Mouse (Mus musculus): Measurements from ENCODE around the gene Scn4a. TPM values are rescaled to one million over a fixed set of nuclear protein-coding genes. Genes with fewer than 3 reads are reported as not detected.

Gene Scn4a
- polyA plus RNA-seq, 1 experiment from 2014 or later: 0.04 TPM

GRCm38 (mm10) chr11:106273311-106273684, 79.8 kb downstream of the Scn4a start:
- no peak for DNase-seq (ENCODE audit: low spot score)

DNA sequence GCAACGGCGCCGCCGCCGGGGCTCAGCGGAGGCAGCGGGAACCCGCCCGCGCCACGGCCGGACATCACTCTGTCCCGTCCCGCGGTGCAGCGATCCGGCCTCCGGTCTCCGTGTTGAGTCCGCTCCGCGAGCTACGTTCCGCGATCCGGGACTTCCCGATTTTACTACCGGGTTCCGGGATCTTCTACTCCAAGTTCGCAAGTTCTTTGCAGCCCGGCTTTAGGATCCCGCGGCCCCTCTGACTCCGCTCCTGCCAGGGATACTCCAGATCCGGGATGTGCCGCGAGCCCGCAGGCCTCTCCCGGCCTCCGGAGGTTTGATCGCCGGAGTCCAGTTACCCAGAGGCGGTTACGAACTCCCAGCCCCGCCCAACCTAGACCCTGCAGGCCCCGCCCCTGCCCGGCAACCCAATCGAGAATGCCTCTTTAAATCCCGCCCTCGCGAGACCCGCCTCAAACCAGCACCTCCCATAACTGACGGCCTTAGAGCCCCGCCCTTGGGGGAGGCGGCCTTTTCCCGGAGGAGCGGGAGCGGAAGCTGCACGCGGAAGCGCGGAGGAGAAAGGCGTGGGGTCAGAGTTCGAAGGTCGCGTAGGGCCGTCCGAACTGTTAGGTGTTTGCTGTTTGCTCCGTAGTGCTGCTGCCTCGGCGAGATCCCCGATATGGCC, 80.3 kb downstream of the Scn4a start, which contains the start of gene Smarcd2:
TSS of gene Smarcd2 (minus strand) at position 329 of the 667 bp plus-strand sequence.
- peak; percentile 99 for DNase-seq (ENCODE audit: low spot score)

- DNase-seq (ENCODE audit: low spot score): no peak
Measured at GRCm38 (mm10) chr11:106271794-106272643, 81.1 kb downstream of the Scn4a start.

DNA sequence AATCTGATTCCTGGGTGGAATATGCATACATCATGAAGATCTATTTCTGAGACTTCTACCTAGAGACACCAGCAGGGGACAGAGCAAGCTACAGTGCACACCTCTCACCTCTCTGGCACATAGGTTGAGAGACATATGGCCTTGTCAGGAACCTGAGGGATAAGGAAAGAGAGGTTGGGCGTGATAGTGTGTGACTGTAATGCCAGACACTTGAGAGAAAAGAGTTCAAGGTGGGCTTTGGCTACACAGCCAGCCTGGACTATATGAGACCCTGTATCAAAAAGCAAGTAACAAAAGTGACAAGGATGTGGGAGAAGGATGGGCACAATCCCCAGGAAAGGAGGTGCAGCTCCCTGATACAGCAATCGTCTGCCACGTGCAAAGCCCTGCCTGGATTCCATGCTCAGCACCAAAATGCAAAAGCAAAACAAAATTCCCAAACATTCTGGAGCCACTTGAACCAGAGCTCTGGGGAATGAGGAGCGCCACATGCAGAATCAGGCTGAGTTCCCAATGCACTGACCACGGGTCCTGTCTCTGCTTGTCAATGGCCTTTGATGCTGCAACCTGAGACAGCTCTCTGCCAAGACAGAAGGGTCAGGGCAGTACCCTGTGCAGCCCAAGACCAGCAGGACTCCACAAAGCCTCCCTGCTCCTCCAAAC, 81.8 kb downstream of the Scn4a start:
- no peak for DNase-seq (ENCODE audit: low spot score)

DNA sequence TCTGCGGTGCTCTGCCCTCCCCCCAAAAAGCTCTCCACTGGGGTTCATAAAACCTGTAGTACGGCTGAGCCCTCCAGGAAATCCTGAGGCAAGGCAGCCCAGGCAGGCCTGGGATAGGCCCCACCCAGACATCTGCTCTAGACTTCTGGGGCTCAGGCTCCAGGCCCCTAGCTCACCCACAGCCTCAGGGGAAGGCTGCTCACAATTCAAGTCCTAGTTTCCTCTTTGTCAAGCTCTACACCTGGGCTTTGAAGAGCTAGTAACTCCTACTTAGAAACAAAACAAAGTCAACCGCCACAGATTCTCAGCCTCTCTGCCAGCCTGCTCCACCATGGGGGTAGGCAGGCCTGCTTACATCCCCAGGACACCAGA, 84.0 kb downstream of the Scn4a start:
- DNase-seq (ENCODE audit: low spot score): peak; percentile 93

Other genes starting within 250 kb of the Scn4a start
- 0.54 and 0.78 TPM in 2 replicates for gene Gm10840, start 192.4 kb downstream of the Scn4a start, polyA plus RNA-seq (2015; fragmentation: Nextera tagmentation; extraction: Ambion mirVana)
- 968 and 1,023 TPM in 2 replicates for gene Limd2, start 192.4 kb downstream of the Scn4a start, polyA plus RNA-seq (2015; fragmentation: Nextera tagmentation; extraction: Ambion mirVana)
- 18.9 and 21.6 TPM in 2 replicates for gene Strada, start 151.1 kb downstream of the Scn4a start, polyA plus RNA-seq (2015; fragmentation: Nextera tagmentation; extraction: Ambion mirVana)
- gene Ccdc47, start 136.9 kb downstream of the Scn4a start, polyA plus RNA-seq (2015; fragmentation: Nextera tagmentation; extraction: Ambion mirVana): 57.0 and 63.1 TPM in 2 replicates
- 58.3 and 67.8 TPM in 2 replicates for gene Ddx42, start 136.4 kb downstream of the Scn4a start, polyA plus RNA-seq (2015; fragmentation: Nextera tagmentation; extraction: Ambion mirVana)
- 58.3 and 60.5 TPM in 2 replicates for gene Ftsj3, start 97.2 kb downstream of the Scn4a start, polyA plus RNA-seq (2015; fragmentation: Nextera tagmentation; extraction: Ambion mirVana)
- 260 and 266 TPM in 2 replicates for gene Psmc5, start 97.1 kb downstream of the Scn4a start, polyA plus RNA-seq (2015; fragmentation: Nextera tagmentation; extraction: Ambion mirVana)
- gene Smarcd2, start 80.3 kb downstream of the Scn4a start, polyA plus RNA-seq (2015; fragmentation: Nextera tagmentation; extraction: Ambion mirVana): 139 and 157 TPM in 2 replicates
- 0.40 and 0.54 TPM in 2 replicates for gene Tcam1, start 76.6 kb downstream of the Scn4a start, polyA plus RNA-seq (2015; fragmentation: Nextera tagmentation; extraction: Ambion mirVana)
- 0.38 and 0.75 TPM in 2 replicates for gene Gh, start 51.4 kb downstream of the Scn4a start, polyA plus RNA-seq (2015; fragmentation: Nextera tagmentation; extraction: Ambion mirVana)
- 38.5 and 39.6 TPM in 2 replicates for gene Cd79b, start 38.5 kb downstream of the Scn4a start, polyA plus RNA-seq (2015; fragmentation: Nextera tagmentation; extraction: Ambion mirVana)
- gene Prr29, start 12.2 kb upstream of the Scn4a start, polyA plus RNA-seq (2015; fragmentation: Nextera tagmentation; extraction: Ambion mirVana): 31.2 and 33.1 TPM in 2 replicates
- 123 and 124 TPM in 2 replicates for gene Icam2, start 34.8 kb upstream of the Scn4a start, polyA plus RNA-seq (2015; fragmentation: Nextera tagmentation; extraction: Ambion mirVana)
- gene Ern1, start 134.6 kb upstream of the Scn4a start, polyA plus RNA-seq (2015; fragmentation: Nextera tagmentation; extraction: Ambion mirVana): 2.4 and 3.6 TPM in 2 replicates

Measured in thymus, postnatal 0 days (tissue).